Mouse (Mus musculus): ENCODE measurements around the gene Ap3b2.

DNA sequence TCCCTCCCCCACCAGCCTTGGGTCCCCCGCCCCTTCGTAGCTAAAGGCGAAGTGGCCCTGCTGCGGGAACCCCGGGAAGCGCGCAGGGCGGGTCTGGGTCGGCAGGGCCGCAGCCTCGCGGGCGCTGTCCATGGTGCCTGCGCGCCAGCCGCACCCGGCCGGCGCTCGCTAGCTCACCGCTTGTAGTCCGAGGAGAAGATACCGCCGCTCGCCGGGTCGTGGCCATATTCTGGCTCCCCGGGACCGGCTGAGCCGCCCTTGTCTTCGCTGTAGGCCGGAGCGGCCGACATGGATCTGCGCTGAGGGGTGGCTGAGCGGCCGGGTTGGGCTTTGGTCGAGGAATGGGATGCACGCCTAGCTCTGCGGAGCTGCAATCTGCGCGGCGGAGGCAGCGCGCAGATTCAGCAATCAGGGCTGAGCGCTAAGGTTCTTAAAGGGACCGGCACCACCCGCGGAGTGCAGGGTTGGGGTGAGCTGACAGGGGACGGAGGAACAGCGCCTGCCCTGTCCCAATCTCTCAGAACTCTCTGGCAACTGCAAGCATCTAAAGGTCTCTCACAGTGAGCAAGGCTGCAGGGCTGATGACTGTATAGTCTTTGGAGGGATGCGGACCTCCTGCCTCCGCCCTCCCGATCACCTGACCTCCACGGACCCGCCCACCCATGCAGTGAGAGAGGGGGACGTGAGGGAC lies at the start of gene Ap3b2:
- TF ChIP-seq CTCF (IDR thresholded peaks at IDR 0.05; ENCODE audit: control insufficient read depth, insufficient read depth, insufficient replicate concordance, low read depth, low read length) = no peak
- TF ChIP-seq POLR2A (IDR thresholded peaks at IDR 0.05; ENCODE audit: control insufficient read depth, low read depth, low read length) = no peak
